Mouse (Mus musculus): Measurements from ENCODE around the gene Ddb2.
A peak's percentile ranks its signal among the peaks of the same experiment; 100 is the strongest.

Gene Ddb2

DNA sequence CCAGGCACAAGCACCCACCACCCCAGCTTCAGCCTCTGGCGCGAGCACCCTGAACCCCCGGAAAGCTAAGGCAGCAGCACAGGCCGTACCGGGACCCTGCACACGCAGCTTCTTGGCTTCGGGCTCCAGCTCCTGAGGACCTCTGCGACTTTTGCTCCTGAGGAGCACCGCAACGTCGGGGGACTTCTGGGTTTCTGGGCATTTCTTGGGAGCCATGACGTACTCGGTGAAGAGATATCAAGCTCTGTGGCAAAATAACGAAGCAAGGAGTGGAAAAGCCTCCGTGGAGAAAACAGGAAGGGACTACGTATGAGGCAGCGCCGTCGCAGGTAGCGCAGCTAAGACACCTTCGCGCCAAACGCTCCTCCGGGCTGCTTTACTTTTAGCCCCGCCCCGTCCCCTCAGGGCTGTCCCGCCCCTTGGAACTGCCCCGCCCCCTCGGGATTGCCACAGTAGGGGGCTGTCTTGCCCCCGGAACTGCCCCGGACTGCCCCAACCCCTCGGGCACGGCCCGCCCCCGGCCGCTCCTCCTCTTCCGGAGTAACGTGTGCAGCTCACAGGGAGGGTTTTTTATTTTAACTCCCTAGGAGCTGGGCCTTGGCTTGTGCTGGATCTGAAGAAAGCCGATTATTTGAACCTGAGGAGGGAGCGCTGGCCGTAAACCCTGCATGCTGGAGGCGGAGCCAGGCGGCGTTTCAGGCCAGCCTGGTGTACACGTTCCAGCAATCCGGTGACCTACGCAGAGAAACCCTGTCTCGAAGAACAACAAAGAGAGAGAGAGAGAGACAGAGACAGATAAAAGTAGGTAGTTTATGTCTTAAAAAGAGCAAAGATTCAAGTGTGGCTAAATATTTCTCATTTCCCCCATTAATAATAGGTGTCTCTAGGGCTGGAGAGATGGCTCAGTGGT, at the start of gene Ddb2:
Gene Ddb2 (minus strand): TSS at position 382 of the 910 bp plus-strand sequence.
- peak; percentile 93 for DNase-seq (ENCODE audit: low spot score in 2 of 2)

DNA sequence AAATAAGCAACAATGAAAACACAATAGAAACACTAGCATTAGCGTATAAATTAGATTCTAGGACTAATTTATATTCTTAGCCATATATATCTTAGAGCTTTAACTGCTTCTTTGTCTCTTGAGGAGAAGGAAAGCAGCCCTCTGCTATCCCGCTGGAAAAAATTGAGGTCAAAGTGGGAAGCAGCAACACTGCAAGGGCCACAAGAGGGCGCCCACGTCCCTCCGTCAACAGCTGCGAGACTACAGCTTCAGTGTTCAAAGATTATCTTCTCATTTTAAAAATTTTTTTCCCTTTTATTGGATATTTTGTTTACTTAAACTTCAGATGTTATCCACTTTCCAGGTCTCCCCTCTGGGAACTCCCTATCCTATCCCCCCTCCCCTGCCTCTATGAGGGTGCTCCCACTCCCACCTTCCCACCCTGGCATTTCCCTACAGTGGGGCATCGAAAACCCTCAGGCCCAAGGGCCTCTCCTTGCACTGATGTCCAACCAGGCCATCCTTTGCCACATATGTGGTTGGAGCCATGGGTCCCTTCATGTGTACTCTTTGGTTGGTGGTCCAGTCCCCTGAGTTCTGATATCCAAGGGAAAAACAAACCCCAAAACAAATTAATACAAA, 49.2 kb upstream of the Ddb2 start:
- DNase-seq (ENCODE audit: low spot score in 2 of 2), result peak in 1 of 2 experiments; percentile 35

DNA sequence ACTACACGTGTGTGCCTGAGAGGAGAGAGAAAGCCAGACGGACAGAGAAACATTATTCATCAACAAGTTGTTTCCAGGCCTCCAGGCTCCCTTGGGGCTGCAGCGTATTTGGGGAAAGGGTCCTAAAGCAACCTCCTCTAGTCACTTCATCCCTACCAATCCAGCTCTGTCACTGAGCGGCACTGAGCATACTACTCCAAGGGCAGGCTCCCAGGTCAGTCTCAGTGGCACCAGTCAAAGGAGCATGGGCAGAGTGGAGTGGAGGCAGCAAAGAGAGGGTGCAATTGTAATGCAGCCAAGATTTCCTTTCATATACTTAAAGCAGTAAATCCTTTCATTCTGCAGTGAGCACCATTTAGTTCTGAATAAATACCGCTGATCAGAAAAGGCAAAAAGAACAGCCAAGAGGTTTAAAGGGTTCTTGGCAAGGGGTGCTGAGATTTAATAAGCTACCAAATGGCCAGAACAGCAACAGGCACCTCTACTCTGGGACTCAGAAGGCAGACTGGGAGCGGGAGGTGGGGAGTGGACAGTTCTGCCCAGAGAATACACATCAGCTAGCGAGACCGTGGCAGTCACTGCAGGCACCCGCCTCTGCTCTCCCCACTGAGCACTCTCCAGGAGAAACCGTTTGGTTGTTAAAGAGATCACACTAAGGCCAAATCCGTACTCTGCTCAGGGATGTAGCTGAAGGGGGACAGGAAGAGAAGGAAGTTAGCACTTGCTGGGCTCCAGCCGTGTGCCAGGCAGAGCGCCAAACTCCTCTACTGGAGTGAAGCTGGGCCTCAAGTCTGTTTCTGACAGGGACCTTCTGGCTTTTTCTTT, 47.8 kb upstream of the Ddb2 start:
- DNase-seq (ENCODE audit: low spot score in 2 of 2), result no peak

DNA sequence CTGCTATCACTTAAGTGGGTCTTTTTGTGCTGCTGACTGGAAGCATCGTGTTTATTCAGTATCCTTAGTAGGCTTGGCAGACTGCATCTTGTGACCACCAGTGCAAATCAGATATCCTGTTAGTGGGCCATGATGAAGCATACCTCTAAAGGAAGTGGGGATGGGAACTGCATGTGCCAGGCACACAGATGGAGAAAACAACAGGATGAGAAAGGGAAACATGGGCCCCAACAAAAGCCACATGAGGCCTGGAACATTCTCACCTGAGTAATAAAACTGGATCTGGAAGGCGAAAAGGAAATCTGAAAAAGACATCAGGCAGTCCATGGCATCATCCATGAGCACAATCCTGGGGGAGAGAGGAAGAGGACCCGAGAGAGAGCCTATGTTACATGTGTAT, 47.2 kb upstream of the Ddb2 start:
- no peak for DNase-seq (ENCODE audit: low spot score in 2 of 2)

DNA sequence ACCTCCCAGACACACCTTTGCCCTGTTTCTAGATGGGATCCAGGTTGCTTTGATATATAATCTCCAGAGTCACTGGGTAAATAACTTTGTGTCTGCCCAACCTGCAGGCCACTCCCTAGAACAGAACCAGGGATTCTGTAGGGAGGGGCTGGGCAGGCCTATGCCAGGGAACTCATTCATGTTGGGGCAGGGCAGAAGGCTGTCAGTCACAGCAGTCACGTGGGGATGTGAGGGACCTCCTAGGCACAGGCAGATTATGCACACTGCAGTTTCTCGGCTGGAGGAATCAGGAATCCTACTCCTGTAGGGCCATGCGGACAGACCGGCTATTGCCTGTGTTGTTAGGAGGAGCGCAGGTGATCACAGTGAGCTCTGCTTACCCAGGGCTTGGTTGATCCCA, 44.6 kb upstream of the Ddb2 start:
- no peak for DNase-seq (ENCODE audit: low spot score in 2 of 2)

DNA sequence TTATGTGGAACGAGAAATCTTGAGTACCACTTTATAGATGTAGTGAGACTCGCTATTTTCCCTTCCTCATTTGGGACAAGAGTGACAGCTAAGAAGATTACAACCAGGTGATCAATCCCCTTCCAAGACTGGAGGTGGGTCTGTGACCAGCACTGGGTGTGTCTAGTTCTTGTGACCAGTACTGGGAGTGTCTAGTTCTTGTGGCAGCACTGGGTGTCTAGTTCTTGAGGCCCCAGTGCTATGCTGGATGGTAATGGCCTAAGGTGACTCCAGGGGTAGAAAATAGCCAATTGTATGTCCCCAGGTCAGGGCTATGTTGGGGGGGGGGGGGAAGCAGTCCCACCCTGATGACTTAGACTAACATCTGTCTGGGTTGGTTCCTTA, 42.6 kb upstream of the Ddb2 start:
- DNase-seq (ENCODE audit: low spot score in 2 of 2), result no peak

DNA sequence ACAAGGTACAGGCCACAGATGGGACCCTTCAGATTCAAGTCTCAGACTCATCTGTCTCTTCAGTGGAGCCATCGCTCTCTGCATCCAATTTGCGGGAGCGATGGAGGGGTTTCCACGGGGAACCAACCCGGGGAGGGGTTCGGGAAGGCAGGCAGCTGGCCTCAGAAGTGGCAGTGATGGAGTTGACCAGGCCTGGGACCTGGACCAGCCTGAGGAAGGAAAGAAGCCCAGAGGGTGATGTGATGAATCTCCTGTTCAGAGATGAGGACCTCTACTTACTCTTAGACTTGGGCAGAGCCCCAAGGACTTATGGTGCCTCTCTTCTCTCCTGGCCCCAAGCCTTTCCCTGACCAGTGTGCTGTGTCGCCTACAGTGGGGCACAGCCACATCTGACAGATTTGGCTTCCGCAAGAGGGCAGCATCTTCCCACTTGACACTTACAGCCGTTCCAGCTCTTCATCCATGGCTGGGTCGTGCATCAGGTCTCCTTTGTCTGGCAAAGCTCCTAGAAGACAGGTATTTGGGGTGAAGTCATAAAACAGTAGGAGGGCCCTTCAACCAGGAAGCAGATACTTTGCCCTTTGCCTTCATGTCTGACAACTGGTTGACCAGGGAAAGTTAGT, 42.1 kb upstream of the Ddb2 start:
- no peak for DNase-seq (ENCODE audit: low spot score in 2 of 2)

DNA sequence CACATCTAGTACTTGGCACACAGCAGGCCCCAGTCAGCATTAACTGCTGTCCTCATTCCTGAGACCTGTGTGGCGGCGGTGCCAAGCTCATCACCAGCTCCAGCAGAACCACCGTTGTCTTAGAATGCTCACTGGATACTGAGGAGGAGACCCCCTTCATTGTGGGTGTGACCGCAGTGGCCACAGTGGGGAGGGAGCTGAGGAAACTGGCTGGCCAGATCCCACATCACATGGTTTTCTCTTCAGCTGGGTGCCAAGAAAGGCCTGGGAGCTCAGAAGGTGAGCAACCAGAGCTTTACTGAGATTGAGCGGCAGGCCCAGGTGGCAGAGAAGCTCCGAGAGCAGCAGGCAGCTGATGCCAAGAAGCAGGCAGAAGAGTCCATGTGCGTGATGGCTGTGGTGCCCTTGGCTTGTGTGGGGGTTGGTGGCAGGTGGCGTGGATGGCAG, 32.9 kb upstream of the Ddb2 start:
- DNase-seq (ENCODE audit: low spot score in 2 of 2), result no peak

DNA sequence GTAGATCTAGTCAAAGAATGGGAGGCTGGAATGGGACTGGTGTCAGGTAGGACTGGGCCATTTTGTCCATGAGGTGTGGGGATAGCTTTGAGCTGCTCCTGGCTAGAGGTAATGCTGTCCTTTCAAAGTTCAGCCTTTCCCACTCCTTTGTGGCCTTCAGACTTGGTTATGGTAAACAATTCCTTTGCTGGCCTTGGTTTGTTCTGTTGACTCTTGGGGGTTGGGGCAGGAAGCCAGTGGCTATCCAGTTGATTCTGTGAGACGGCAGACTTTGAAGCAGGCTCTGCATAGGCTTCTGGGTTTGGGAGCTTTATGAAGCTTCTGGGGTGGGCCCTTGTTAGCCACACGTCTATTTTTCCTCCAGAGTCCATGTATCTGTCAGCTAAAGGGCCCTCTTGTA, 31.9 kb upstream of the Ddb2 start:
- no peak for DNase-seq (ENCODE audit: low spot score in 2 of 2)

DNA sequence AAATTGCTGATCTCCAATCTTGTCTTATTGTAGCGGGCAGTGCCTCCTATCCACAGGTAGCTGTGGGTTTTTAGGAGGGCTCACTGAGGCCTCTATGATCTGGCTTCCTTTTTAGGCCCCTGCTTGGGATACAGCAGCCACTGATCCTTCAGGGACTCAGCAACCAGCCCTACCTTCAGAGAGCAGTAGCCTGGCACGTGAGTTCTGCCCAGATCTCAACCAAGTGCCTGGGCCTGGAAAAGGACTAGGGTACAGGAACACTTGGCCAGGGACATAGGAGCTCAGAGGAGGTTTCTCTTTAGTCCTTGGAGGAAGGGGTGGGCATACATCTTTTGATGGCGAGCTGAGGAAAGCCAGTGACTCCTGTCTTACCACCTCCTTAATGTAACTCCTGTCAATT, 31.3 kb upstream of the Ddb2 start:
- DNase-seq (ENCODE audit: low spot score in 2 of 2), result no peak

DNA sequence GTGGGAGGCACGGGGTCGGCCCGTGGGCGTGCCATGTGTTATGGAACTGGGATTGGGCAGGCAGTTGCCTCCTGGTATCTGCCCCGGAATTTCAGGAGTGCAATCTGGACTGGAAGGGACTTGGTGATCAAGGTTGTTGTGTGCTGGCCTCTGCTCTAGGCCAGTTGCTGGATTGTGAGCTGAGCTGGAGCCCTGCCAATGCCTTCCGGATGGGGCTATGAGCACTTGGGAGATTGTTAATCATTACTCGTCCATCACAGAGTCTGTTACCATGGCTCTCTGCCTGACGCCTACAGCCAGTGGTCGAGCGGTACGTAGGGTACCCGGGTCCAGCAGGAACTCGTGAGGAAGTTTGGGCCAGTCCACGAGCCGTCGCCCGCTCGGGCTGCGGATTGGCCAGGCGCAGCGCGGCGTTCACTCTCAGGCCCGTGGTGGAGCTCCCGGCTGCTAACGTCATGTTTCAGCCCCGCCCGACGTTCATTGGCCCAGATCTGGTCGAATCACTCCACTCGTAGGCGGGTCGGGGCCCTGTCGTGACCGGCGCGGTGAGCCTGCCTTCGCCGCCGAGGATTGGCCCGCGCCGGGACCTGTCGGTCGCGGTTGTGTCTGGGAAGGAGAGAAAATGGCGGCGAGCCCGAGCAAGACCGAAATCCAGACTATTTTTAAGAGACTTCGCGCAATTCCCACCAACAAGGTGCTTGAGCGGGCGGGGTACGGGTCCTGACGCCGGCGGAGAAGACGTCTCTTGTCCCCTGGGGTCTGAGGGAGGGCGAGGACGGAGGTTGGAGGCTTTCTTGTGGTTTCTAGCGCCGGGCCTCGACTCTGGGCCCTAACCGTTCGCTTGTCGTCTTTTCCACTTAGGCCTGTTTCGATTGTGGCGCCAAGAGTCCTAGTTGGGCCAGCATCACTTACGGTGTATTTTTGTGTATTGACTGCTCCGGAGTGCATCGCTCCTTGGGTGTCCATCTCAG, 28.2 kb upstream of the Ddb2 start, which contains the start of gene Arfgap2:
Gene Arfgap2 (plus strand): TSS at position 264 of the 971 bp plus-strand sequence.
- peak; percentile 97 for DNase-seq (ENCODE audit: low spot score in 2 of 2)

DNA sequence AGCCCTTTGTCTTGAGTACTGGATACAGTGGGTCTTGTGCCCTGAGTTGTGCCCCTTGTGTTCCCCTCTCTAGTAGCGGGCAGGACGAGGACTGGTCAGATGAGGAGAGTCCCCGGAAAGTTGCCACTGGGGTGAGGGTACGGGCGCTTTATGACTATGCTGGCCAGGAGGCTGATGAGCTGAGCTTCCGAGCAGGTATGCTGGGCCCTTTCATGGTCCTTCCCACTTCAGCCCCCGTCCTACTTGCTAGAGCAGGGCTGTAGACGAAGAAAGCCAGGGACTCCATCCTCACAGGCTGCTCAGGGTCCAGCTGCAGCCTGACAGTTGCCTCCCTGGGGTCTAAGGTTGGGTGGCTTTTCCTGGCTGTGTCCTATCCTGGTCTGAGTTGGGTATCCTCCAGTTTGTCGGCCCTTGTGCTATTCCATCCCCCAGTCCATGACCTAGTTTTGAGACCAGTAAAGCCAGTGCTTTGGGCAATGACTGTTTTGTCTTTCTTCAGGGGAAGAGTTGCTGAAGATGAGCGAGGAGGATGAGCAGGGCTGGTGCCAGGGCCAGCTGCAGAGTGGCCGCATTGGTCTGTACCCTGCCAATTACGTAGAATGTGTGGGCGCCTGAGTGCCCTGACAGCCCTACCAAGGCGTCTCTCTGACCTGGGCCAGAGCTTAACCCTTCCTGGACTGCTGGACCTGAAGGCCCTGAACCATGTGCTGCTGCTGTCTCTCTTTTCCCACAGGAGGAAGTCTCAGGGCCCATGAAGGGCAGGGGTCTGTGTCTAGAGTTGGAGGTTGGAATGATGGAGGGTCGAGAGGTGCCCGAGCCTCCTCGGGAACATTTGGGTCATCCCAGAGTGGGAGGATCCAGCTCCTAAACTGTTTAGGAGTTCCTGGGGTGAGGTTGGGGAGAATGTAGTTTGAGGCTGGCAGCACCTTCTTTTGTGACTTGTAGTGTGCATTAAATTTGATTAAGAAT, 27.2 kb upstream of the Ddb2 start:
- no peak for DNase-seq (ENCODE audit: low spot score in 2 of 2)

DNA sequence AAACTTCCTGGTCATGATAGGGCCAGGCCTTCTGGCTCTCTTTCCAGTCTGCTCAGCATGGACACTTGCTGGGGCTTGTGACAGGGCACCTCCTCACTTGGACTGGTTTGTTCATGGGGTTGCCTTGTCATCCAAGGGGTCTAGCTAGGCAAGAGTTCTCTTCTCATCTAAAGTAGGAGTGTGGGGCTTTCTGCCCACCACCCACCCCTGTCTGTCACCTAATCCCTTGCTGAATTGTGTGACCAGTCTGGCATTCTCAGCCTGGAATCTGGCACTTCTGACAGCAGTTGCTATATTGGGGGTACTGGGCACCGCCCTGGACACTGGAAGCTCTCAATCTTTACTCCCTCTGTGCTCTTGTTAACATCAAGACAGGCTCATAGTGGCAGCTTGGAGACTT, 22.7 kb upstream of the Ddb2 start:
- no peak for DNase-seq (ENCODE audit: low spot score in 2 of 2)

DNA sequence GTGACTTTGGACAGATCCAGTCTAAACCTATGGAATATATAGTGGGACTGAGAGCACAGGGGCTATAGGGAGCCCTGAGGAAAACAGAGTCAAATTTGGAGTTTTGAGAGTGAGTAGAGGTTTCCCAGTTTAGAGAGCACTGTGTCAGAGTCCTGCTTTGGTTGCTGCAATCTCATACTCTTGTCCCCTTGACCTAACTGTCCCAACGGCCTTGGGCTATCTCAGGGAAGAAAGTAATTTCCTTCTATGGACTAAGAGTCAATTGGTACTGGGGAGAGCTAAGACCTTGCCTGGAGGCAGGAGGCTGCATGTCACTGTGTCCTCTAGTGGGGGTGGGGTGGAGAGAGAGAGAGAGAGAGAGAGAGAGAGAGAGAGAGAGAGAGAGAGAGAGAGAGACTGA, 22.0 kb upstream of the Ddb2 start:
- DNase-seq (ENCODE audit: low spot score in 2 of 2), result no peak

DNA sequence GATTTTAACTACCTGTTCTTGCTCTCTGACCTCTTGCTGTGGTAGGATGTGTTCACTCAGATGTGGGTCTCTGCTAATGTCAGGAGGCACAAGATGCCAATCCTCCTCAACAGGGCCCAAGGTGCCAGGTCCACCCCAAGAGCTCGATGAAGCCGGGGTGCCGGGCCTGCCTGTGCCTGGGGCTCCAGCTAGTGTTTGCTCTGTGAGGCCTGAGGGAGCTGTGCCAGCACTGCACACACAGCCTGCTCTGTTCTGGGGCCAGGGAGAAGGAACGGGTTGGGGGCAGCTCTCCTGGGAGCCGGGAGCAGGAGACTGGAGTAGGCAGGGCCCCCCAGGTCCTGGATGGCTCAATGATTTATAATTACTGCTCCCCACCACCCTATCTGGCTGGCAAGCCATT, 21.3 kb upstream of the Ddb2 start:
- no peak for DNase-seq (ENCODE audit: low spot score in 2 of 2)

DNA sequence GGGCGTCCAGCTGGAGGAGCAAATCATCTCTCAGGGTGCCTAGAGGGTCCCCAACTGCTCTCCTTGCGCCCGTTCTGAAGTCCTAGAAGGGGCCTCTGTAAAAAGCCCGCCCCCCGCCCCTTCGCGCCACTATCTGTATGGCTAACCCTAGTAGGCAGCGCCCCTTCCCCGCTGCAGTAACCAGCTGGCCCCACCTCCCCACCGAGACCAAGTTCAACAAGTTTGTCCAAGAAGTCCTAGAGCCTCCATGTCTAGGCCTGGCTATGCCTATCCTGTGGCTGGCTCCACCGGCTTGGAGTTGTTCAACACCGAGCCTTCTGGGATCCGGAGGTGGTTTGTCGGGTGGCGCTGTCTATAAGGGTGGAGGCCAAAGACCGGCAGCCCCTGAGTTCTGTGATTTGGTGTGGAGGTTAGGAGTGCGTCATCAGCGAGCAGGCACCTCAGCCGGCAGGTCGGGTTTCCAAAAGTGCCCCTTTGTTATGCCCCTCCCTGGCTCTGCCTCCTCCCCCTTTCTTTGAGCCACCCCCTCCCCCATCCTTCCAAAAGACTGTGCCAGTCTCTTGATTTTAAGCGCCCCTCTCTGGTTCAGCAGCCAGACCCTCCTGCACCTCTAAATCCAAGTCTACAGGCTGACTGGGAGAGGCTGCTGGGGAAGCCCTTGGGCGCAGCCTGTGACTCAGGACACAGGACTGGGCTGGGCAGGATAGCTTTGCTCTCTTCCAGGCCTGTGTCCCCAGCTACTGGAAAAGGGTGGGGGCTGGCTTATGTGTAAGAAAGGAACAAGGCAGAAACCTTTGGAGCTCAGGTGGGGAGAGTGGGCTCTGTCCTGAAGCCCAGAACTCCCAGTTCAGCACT, 20.6 kb upstream of the Ddb2 start:
- DNase-seq (ENCODE audit: low spot score in 2 of 2), result no peak

DNA sequence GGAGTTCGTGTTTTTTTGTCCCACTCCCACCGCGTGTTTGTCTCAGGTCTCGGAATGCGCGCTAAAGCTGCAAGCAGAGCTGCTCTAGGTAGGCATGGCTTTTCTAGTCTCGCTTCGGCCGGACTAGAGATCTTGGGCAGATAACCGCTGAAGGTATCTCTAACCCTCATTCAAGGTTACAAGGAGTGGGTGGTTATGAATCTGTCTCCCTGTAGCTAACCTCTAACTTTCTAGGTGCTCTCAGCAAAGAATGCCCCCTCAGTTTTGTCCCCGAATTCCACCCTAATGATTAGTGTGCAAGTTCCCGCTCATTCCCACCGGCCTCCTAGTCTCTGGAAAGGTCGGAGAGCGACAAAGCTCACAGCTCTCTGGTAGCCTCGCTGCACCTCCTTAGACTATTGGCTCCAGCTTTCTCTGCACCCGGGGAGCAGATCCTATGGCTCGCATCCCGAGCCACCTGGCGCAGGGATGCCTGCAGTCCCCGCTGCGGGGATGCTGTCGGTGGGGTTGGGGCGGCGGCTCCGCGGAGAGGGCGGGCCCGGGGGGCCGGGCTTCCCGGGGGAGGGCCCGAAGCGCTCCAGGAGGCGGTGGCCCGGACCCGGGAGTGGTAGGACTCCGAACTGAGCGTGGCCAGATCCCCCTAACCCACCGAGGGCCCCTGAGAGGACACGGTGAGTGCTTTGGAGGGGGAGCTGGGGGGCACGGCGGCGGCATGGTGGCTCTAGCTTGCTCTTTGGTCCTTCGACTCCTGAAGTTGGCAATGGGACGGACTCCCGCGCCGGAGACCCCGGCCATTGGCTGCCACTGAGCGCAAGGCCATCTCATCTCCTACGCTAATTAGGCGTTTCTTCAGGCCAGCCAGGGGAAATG, 19.7 kb upstream of the Ddb2 start:
- DNase-seq (ENCODE audit: low spot score in 2 of 2), result no peak
